Mouse (Mus musculus): ENCODE data around the gene Naa35. TPM values are rescaled to one million over a fixed set of nuclear protein-coding genes. Genes with fewer than 3 reads are reported as not detected.

Gene Naa35
- polyA plus RNA-seq, 1 experiment: 7.7 TPM

- TF ChIP-seq GATA1 (IDR thresholded peaks at IDR 0.05; ENCODE audit: low read length): no peak
Observed at GRCm38 (mm10) chr13:59669946-59670345, 84.9 kb downstream of the Naa35 start.

DNA sequence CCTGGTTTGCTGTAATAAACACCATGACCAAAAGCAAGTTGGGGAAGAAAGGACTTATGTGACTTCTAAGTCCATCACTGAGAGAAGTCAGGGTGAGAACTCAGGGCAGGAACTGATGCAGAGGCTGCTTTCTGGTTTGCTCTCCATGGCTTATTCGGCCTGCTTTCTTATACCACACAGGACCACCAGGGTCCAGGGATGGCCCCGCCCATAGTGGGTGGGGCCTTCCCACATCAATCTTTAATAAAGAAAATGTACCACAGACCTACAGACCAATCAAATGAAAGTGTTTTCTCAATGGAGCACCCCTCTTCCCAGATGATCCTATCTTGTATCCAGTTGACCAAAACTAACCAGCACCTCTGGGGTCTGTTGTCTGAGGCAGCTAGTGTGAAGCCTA lies 86.5 kb downstream of the Naa35 start:
- TF ChIP-seq GATA1 (IDR thresholded peaks at IDR 0.05; ENCODE audit: low read length): no peak

DNA sequence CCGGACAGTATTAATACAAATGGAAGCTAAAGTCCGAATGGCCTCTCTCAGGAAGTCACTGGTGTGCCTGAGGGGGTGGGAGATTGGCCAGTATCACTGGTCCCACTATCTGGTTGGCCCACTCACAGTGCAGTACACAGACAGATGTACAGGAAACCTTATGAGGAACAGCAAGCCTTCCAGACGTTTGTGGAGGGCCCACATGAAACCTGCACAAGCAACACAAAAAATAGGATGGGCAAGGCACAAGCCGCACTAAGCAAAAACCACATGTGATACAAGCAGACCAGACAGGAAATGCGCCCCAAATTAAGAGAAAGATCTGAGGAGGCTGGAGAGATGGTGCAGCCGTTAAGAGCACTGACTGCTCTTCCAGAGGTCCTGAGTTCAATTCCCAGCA lies 87.2 kb downstream of the Naa35 start:
- no peak for TF ChIP-seq GATA1 (IDR thresholded peaks at IDR 0.05; ENCODE audit: low read length)

DNA sequence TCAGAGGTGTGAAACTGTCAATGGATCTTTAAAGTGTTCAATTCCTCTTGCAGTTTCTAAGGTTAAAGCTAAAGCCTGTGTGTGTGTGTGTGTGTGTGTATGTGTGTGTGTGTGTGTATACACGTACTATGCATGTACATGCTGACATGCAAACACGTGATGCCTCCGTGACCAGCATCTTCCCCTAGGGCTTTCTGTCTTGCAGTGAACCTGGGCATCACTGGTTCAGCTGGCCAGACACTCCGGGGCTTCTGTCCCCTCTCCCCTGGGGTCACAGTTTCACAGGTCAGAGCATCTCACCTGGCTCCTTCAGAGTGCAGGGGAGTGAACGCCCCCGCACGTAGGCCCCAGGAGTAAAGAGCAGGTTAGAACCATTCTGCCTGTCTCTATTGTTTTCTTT lies 88.5 kb downstream of the Naa35 start:
- TF ChIP-seq GATA1 (IDR thresholded peaks at IDR 0.05; ENCODE audit: low read length): no peak

DNA sequence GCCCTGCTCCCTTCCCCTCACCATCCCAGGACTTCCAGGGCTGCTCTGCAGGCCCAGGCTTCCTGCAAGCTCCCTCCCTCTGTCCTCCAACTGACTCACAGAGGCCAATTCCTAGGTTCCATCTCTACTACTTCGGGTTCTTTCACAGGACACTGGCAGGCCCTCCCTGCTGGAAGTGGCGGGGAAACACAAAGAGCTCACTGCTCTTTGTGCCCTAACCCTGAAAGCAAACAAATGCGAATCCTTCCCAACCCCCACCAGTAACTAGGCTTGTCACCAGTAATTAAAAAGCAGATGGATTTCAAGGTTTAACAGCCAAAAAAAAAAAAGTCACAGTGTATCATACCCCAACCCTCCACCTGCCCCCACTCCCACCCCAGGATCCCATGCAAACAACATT lies 89.2 kb downstream of the Naa35 start:
- TF ChIP-seq GATA1 (IDR thresholded peaks at IDR 0.05; ENCODE audit: low read length): no peak

- no peak for TF ChIP-seq GATA1 (IDR thresholded peaks at IDR 0.05; ENCODE audit: low read length)
Observed at GRCm38 (mm10) chr13:59674761-59675150, 89.7 kb downstream of the Naa35 start.

DNA sequence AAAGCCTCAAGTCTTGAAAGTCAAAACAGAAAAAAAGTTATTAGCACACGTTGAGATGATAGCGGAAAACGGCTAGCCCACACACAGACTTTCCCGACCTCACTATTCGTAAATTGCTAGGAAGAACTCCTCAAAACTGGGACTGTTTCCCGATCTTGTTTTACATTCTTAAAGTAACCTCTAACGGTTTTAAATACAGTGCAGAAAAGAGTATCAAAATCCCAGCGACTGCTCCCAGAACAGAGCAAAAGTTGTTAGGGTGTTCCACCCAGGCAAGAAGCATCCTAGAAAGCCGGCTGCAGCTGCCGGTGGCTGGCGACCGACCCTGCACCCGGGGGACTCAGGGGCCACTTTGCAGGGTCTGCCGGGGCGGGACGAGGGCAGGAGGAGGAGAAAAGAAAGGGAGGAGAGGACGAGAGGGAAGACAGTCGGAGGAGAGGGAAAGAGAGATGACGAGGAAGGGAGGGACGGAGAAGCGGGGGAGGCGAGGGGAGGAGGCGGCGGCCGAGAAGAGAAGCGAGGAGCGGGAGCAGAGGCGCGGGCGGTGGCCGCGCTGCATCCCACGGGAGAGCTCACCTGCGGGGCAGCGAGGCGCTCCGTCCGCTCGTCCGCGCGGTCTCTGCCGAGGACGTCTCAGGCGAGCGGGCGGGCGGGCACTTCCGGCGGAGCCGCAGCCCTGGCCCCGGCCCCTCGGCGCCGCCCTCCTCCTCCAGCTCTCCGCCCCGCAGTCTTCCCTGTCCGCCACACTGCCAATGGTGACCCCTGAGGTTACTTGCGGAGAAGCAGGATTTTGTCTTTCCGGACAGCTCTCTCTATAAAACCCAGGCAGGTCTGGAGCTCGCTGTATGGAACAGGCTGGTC lies 90.3 kb downstream of the Naa35 start, which contains the start of gene Golm1:
Gene Golm1, minus strand, starts transcription at position 661 of the 861 bp plus-strand sequence.
- TF ChIP-seq GATA1 (IDR thresholded peaks at IDR 0.05; ENCODE audit: low read length): no peak

DNA sequence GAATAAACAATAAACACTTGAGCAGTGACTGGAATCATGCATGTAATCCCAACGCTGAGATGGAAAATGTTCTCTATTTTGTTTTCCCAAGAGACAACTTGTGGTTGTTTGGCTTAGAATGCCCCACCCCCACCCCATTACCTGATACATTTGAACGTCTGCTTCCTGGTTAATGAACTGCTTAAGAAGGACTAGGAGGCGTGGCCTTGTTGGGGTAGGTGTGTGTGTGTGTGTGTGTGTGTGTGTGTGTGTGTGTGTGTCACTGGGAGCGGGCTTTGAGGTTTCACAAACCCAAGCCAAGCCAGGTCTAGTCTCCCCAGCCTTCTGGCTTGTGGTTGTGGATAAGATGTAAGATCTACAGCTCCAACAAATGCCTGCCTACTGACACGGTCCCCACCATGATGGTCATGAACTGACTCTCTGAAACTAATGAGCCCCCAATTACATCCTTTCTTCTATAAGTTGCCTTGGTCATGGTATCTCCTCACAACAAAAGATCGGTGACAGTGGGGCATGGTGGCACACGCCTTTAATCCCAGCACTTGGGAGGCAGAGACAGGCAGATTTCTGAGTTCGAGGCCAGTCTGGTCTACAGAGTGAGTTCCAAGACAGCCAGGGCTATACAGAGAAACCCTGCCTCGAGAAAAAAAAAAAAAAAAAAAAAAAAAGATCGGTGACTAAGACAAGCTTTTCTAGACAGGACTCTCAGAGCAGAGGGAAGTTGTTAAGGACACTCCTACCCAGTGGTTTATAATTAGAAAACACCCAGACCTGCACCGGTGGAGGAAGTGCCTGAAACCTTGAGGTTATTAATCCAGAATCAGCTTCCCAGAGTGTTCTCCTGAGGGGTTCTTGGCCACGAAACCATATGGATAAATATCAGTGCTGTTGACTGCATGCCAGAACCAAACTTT lies 91.5 kb downstream of the Naa35 start:
- TF ChIP-seq GATA1 (IDR thresholded peaks at IDR 0.05; ENCODE audit: low read length): no peak

DNA sequence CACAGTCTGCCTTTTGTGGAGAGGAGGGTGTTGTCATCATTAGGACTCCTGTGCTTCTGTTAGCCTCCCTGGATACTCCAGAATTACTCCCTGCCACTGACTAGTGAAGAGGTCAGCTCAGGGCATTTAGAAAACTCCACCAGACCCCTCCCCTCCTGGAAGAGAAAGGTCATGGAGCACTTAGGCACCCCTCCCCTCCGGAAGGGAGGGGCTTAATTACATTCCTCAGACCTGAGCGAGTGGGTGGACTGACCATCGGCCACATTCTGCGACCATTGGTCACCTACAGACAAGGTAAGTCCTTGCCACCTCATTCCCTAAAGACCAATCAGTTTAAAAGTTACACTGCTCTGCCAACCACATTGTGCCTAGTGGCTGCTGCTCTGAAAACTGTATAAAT lies 94.2 kb downstream of the Naa35 start:
- no peak for TF ChIP-seq GATA1 (IDR thresholded peaks at IDR 0.05; ENCODE audit: low read length)

GRCm38 (mm10) chr13:59679908-59680307 lies 94.8 kb downstream of the Naa35 start:
- TF ChIP-seq GATA1 (IDR thresholded peaks at IDR 0.05; ENCODE audit: low read length): no peak

- TF ChIP-seq GATA1 (IDR thresholded peaks at IDR 0.05; ENCODE audit: low read length): peak; percentile 31
Observed at GRCm38 (mm10) chr13:59682629-59683028, 97.6 kb downstream of the Naa35 start.

GRCm38 (mm10) chr13:59685236-59685635 lies 100.2 kb downstream of the Naa35 start:
- no peak for TF ChIP-seq GATA1 (IDR thresholded peaks at IDR 0.05; ENCODE audit: low read length)

Other genes with a start within 250 kb of the Naa35 start
- 5.1 and 6.0 TPM in 2 replicates for gene Agtpbp1, start within 50 bp of the Naa35 start, polyA plus RNA-seq (2012)
- 24.8 and 27.6 TPM in 2 replicates for gene Golm1, start 90.6 kb downstream of the Naa35 start, polyA plus RNA-seq (2012)
- not detected in 2 replicates for gene 4921517D22Rik, start 108.8 kb downstream of the Naa35 start, polyA plus RNA-seq (2012)
- not detected in 2 replicates for gene Spata31d1a, start 125.1 kb downstream of the Naa35 start, polyA plus RNA-seq (2012)
- not detected in 2 replicates for gene Spata31d1b, start 127.0 kb downstream of the Naa35 start, polyA plus RNA-seq (2012)
- not detected in 2 replicates for gene Spata31d1d, start 146.5 kb downstream of the Naa35 start, polyA plus RNA-seq (2012)
- gene 1700014D04Rik, start 161.5 kb downstream of the Naa35 start, polyA plus RNA-seq (2012): not detected in 2 replicates
- gene Isca1, start 184.6 kb downstream of the Naa35 start, polyA plus RNA-seq (2012): 62.1 and 85.1 TPM in 2 replicates
- 17.3 and 46.2 TPM in 2 replicates for gene Gm49354, start 197.0 kb downstream of the Naa35 start, polyA plus RNA-seq (2012)
- 51.6 and 70.9 TPM in 2 replicates for gene Tut7, start 237.9 kb downstream of the Naa35 start, polyA plus RNA-seq (2012)

Data from G1E-ER4 (cell line).